Mouse (Mus musculus) kidney, adult 2 months (tissue): ENCODE measurements around the gene Zfp27.

ENCODE experiments used
- CTCF ChIP-seq: fragments of 200-500 bp; conservative IDR thresholded peaks from 2 replicates; pipeline ENCODE4 v1.5.1; 2011; ENCODE audit warnings: low read depth, mild to moderate bottlenecking, control low read depth, low read length, moderate library complexity, mixed read lengths; ENCODE audit not compliant: insufficient read depth, insufficient read length
- POLR2A ChIP-seq: fragments of 200-500 bp; IDR thresholded peaks from one replicate; pipeline ENCODE4 v1.6.1; 2011; ENCODE audit warnings: low read depth, low read length, control low read depth

DNA sequence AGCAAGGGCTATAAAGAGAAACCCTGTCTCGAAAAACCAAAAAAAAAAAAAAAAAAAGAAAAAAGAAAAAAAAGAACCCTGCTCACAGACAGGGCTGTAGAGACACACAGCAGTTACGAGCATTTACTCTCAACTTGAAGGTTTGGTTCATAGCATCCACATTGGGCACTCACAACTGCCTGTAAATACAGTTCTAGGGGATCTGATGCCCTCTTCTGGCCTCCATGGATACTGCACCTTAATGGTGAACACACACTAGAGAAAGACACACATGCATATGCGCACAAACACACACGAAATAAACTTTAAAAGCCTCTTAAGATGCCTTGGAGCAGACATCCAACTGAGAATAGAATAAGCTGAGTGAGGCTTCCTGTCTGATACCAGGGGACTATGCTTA lies 8.0 kb downstream of the Zfp27 start:
- TF ChIP-seq POLR2A: no peak
- TF ChIP-seq CTCF: no peak
